Mouse (Mus musculus): ENCODE results near the gene Onecut1. TPM values are rescaled to one million over a fixed set of nuclear protein-coding genes. Genes with fewer than 3 reads are reported as not detected.

The Onecut1 gene
- polyA plus RNA-seq, 1 experiment = 0.12 TPM

- no peaks in the 10 kb centered on the region for H3K4me1 ChIP-seq (ENCODE audit: control insufficient read depth, insufficient read depth, low read length)
- no peaks in the 10 kb centered on the region for H3K36me3 ChIP-seq (ENCODE audit: control insufficient read depth, insufficient read depth, low read length)
- H3K27me3 ChIP-seq (ENCODE audit: control insufficient read depth, insufficient read depth, low read length) = no peaks in the 10 kb centered on the region
- peak overlapping the region; percentile 56; the same call in 1 of the 2 replicates for H3K27ac ChIP-seq (ENCODE audit: control insufficient read depth, insufficient read depth, low read depth, low read length)
- TF ChIP-seq CTCF (IDR thresholded peaks at IDR 0.05; ENCODE audit: control insufficient read depth, insufficient read depth, insufficient replicate concordance, low read depth, low read length) (no peak), POLR2A (IDR thresholded peaks at IDR 0.05; ENCODE audit: control insufficient read depth, low read depth, low read length) (no peak)
- H3K4me3 ChIP-seq (ENCODE audit: control insufficient read depth, low read depth, low read length) = no peak overlapping the region
These were observed 68.3 kb downstream of the Onecut1 start for GRCm38 (mm10) chr9:74929981-74930423.

GRCm38 (mm10) chr9:74930653-74931052 lies 68.9 kb downstream of the Onecut1 start:
- Histone ChIP-seq H3K4me1 (ENCODE audit: control insufficient read depth, insufficient read depth, low read length) (no peaks in the 10 kb centered on the region), H3K4me3 (ENCODE audit: control insufficient read depth, low read depth, low read length) (no peak overlapping the region), H3K27me3 (ENCODE audit: control insufficient read depth, insufficient read depth, low read length) (no peaks in the 10 kb centered on the region), H3K27ac (ENCODE audit: control insufficient read depth, insufficient read depth, low read depth, low read length) (no peak overlapping the region), H3K36me3 (ENCODE audit: control insufficient read depth, insufficient read depth, low read length) (no peaks in the 10 kb centered on the region)
- TF ChIP-seq POLR2A (IDR thresholded peaks at IDR 0.05; ENCODE audit: control insufficient read depth, low read depth, low read length) (no peak), CTCF (IDR thresholded peaks at IDR 0.05; ENCODE audit: control insufficient read depth, insufficient read depth, insufficient replicate concordance, low read depth, low read length) (no peak)

DNA sequence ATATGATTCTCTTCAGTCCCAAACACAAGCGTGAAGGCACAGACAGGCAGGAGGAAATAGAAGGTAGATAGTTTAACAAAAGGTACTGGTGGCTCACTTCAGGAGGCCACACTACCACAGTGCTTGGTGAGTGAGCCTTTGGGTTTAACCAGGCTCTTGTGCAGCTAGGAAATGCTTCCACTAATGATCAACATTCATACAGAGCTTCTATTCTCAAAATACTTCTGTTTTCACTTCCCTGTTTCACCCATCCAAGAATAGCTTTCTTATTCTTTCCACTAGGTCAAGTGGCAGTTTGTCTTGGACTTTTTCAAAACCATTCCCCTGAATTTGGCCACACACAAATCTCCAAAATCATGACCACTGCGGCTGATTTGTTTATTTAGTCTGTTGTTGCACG lies 73.6 kb downstream of the Onecut1 start:
- no peak for TF ChIP-seq POLR2A (IDR thresholded peaks at IDR 0.05; ENCODE audit: control insufficient read depth, low read depth, low read length)
- no peak for TF ChIP-seq CTCF (IDR thresholded peaks at IDR 0.05; ENCODE audit: control insufficient read depth, insufficient read depth, insufficient replicate concordance, low read depth, low read length)
- H3K4me3 ChIP-seq (ENCODE audit: control insufficient read depth, low read depth, low read length) = no peak overlapping the region
- no peaks in the 10 kb centered on the region for H3K36me3 ChIP-seq (ENCODE audit: control insufficient read depth, insufficient read depth, low read length)
- H3K4me1 ChIP-seq (ENCODE audit: control insufficient read depth, insufficient read depth, low read length) = no peaks in the 10 kb centered on the region
- no peaks in the 10 kb centered on the region for H3K27me3 ChIP-seq (ENCODE audit: control insufficient read depth, insufficient read depth, low read length)
- H3K27ac ChIP-seq (ENCODE audit: control insufficient read depth, insufficient read depth, low read depth, low read length) = no peak overlapping the region

- no peaks in the 10 kb centered on the region for H3K27me3 ChIP-seq (ENCODE audit: control insufficient read depth, insufficient read depth, low read length)
- H3K27ac ChIP-seq (ENCODE audit: control insufficient read depth, insufficient read depth, low read depth, low read length) = no peak overlapping the region
- H3K4me3 ChIP-seq (ENCODE audit: control insufficient read depth, low read depth, low read length) = no peak overlapping the region
- no peaks in the 10 kb centered on the region for H3K4me1 ChIP-seq (ENCODE audit: control insufficient read depth, insufficient read depth, low read length)
- H3K36me3 ChIP-seq (ENCODE audit: control insufficient read depth, insufficient read depth, low read length) = no peaks in the 10 kb centered on the region
- no peak for TF ChIP-seq CTCF (IDR thresholded peaks at IDR 0.05; ENCODE audit: control insufficient read depth, insufficient read depth, insufficient replicate concordance, low read depth, low read length)
- no peak for TF ChIP-seq POLR2A (IDR thresholded peaks at IDR 0.05; ENCODE audit: control insufficient read depth, low read depth, low read length)
These were observed 76.0 kb downstream of the Onecut1 start for GRCm38 (mm10) chr9:74937761-74938160.

GRCm38 (mm10) chr9:74938670-74939534 lies 77.2 kb downstream of the Onecut1 start:
- H3K27ac ChIP-seq (ENCODE audit: control insufficient read depth, insufficient read depth, low read depth, low read length) = no peak overlapping the region
- H3K4me3 ChIP-seq (ENCODE audit: control insufficient read depth, low read depth, low read length) = no peak overlapping the region
- TF ChIP-seq CTCF (IDR thresholded peaks at IDR 0.05; ENCODE audit: control insufficient read depth, insufficient read depth, insufficient replicate concordance, low read depth, low read length) = no peak
- TF ChIP-seq POLR2A (IDR thresholded peaks at IDR 0.05; ENCODE audit: control insufficient read depth, low read depth, low read length) = no peak
- no peaks in the 10 kb centered on the region for H3K36me3 ChIP-seq (ENCODE audit: control insufficient read depth, insufficient read depth, low read length)
- no peaks in the 10 kb centered on the region for H3K4me1 ChIP-seq (ENCODE audit: control insufficient read depth, insufficient read depth, low read length)
- no peaks in the 10 kb centered on the region for H3K27me3 ChIP-seq (ENCODE audit: control insufficient read depth, insufficient read depth, low read length)

Other genes starting within 250 kb of the Onecut1 start
- gene Fam214a, start 91.0 kb downstream of the Onecut1 start, polyA plus RNA-seq (2012; rRNA removed) = 12.1 and 13.8 TPM in 2 replicates
- gene Arpp19, start 175.7 kb downstream of the Onecut1 start, polyA plus RNA-seq (2012; rRNA removed) = 8.9 and 14.0 TPM in 2 replicates
- gene Myo5a, start 209.1 kb downstream of the Onecut1 start, polyA plus RNA-seq (2012; rRNA removed) = 6.7 and 7.6 TPM in 2 replicates

All from testis, adult 2 months (tissue).